In the genomic region with DNA sequence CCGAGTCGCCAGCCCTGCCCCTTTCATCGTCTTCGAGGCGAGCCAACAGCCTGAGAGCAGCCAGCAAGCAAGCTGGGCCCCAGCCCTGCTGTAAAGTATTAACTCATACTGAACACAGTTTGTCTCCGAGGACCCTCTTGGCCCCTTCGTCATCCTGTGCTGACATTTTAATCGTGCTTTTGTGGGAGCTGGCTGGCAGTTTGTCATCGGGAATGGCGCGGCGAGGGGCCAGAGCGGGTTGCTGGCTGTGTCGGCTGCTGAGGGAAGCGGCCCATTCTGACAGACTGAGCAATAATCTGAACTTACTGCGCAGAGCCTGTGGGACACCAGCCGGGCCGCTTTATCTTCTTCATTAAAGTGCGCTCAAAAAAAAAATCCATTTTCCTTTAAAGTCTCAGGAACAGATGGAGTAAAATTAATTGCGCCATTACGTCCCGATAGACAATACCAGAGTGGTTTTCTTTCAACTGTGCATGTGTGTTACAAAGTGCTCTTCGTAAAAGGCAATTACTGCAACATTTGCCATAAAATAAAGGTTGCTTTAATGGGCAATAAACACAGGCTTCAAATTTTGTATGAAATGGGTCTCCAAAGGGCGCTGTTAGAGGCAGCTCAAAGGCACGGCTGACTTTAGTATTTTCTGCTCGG, we compare ENCODE assay signal across 9 mouse cellular contexts.
DNase-seq lines count a peak whose midpoint lies in the region; ATAC-seq and TF ChIP-seq lines count a peak whose summit lies in the region.
"Had no signal": no experiment of that assay in that cellular context is flagged by ENCODE, and none has a peak within 500 bp of the region (broad histone marks: within the 10 kb centered on the region; RNA-seq: fewer than 3 reads in every experiment).

No protein-coding gene starts in this region.

- H3K27me3 ChIP-seq in forebrain, embryonic 13.5 days: peaks cover 6% of the 10 kb centered on the region; the same call in 1 of the 2 replicates
- H3K27me3 ChIP-seq in hindbrain, embryonic 14.5 days (ENCODE audit: control insufficient read depth, insufficient read depth, low read length): no peaks in the 10 kb centered on the region
- H3K27me3 ChIP-seq in neural tube, embryonic 14.5 days (ENCODE audit: control insufficient read depth, insufficient read depth, low read length): no peaks in the 10 kb centered on the region

- H3K4me1 ChIP-seq in forebrain, embryonic 13.5 days: peaks cover 60% of the 10 kb centered on the region
- peaks cover 44% of the 10 kb centered on the region for H3K4me1 ChIP-seq in hindbrain, embryonic 14.5 days (replicated peaks; ENCODE audit: control insufficient read depth, insufficient read depth, low read length)
- H3K4me1 ChIP-seq in neural tube, embryonic 14.5 days (ENCODE audit: control insufficient read depth, insufficient read depth, low read length): peaks cover 58% of the 10 kb centered on the region

- H3K36me3 ChIP-seq in forebrain, embryonic 13.5 days (ENCODE audit: poor library complexity, severe bottlenecking): no peaks in the 10 kb centered on the region
- H3K36me3 ChIP-seq in hindbrain, embryonic 14.5 days (replicated peaks; ENCODE audit: control insufficient read depth, insufficient read depth): no peaks in the 10 kb centered on the region
- no peaks in the 10 kb centered on the region for H3K36me3 ChIP-seq in neural tube, embryonic 14.5 days (ENCODE audit: control insufficient read depth, insufficient read depth, low read length)

- WGBS in forebrain, embryonic 13.5 days: 8% methylated on average over 26 of the region's 26 CpGs
- WGBS in hindbrain, embryonic 14.5 days: 17% methylated on average over 26 of the region's 26 CpGs
- WGBS in neural tube, embryonic 14.5 days: 3% methylated on average over 26 of the region's 26 CpGs

- H3K9ac ChIP-seq in forebrain, embryonic 13.5 days: peak overlapping the region; percentile 43; the same call in 1 of the 2 replicates
- peak overlapping the region; percentile 16 for H3K9ac ChIP-seq in hindbrain, embryonic 14.5 days
- H3K9ac ChIP-seq in neural tube, embryonic 14.5 days (replicated peaks; ENCODE audit: low read depth, low read length): no peak overlapping the region

- H3K4me2 ChIP-seq in forebrain, embryonic 13.5 days: peak overlapping the region; percentile 46
- peak overlapping the region; percentile 41 for H3K4me2 ChIP-seq in hindbrain, embryonic 14.5 days (replicated peaks)
- H3K4me2 ChIP-seq in neural tube, embryonic 14.5 days (ENCODE audit: low read depth, low read length): peak overlapping the region; percentile 33; the same call in 1 of the 2 replicates

- H3K4me3 ChIP-seq in layer of hippocampus, adult 2 months: peak overlapping the region; percentile 30
- H3K4me3 ChIP-seq in forebrain, embryonic 13.5 days: peak overlapping the region; percentile 10
- H3K4me3 ChIP-seq in hindbrain, embryonic 14.5 days (replicated peaks; ENCODE audit: low read length): no peak overlapping the region
- no peak overlapping the region for H3K4me3 ChIP-seq in neural tube, embryonic 14.5 days (ENCODE audit: low read depth, low read length)

- peak in 1 of 2 experiments; percentile 31 for DNase-seq in layer of hippocampus, adult 2 months (ENCODE audit: low spot score in 2 of 2)
- no peak for DNase-seq in layer of hippocampus, adult 8-10 months (ENCODE audit: low spot score in 2 of 2)
- peak; percentile 74 for DNase-seq in hindbrain, embryonic 14.5 days (ENCODE audit: low spot score)
- DNase-seq in frontal cortex, postnatal 14 days (ENCODE audit: low spot score in 2 of 2): no peak
- DNase-seq in T-cell, adult 2 months (ENCODE audit: low spot score): no peak
- DNase-seq in spleen, adult 18-20 months: no peak
- DNase-seq: right cerebral cortex, postnatal 4 days had no signal

- TF ChIP-seq CTCF in layer of hippocampus, adult 2 months (conservative IDR thresholded peaks at IDR 0.05): no peak

- H3K9me3 ChIP-seq in forebrain, embryonic 13.5 days (replicated peaks): no peaks in the 10 kb centered on the region
- no peaks in the 10 kb centered on the region for H3K9me3 ChIP-seq in hindbrain, embryonic 14.5 days (ENCODE audit: control insufficient read depth, low read length)
- H3K9me3 ChIP-seq in neural tube, embryonic 14.5 days (ENCODE audit: control insufficient read depth, low read length): no peaks in the 10 kb centered on the region

- H3K27ac ChIP-seq in layer of hippocampus, adult 2 months: peak overlapping the region; percentile 52
- peak overlapping the region; percentile 90 for H3K27ac ChIP-seq in forebrain, embryonic 13.5 days
- peak overlapping the region; percentile 80 for H3K27ac ChIP-seq in hindbrain, embryonic 14.5 days
- H3K27ac ChIP-seq in neural tube, embryonic 14.5 days (ENCODE audit: low read depth, low read length): peak overlapping the region; percentile 80

- ATAC-seq in forebrain, embryonic 13.5 days: peak; percentile 83
- ATAC-seq in hindbrain, embryonic 14.5 days (ENCODE audit: low FRiP score): peak; percentile 83
- peak; percentile 89 for ATAC-seq in neural tube, embryonic 14.5 days (ENCODE audit: low read depth)

Comparison
In these comparisons a context has a peak if more than half of its experiments do, and no peak if none do; other contexts are left out.
1. H3K4me3 ChIP-seq: peak in layer of hippocampus, adult 2 months (single experiment) and forebrain, embryonic 13.5 days (single experiment); none in hindbrain, embryonic 14.5 days (single experiment) and neural tube, embryonic 14.5 days (single experiment).
2. Peak in every context shown above with its lines, with median percentiles within 50 percentile points of each other: H3K27ac ChIP-seq, ATAC-seq and H3K4me2 ChIP-seq.